Mouse (Mus musculus) neutrophil, adult 5-6 weeks (primary cell): ENCODE measurements around the gene Fancm. TPM values are rescaled to one million over a fixed set of nuclear protein-coding genes. Genes with fewer than 3 reads are reported as not detected.
A peak's percentile ranks its signal among the peaks of the same experiment; 100 is the strongest.
"Not testable (repeated sequence)": the region's sequence is repeated elsewhere in the genome, so short reads cannot be mapped to it uniquely, and the experiment has no call there.

Experiments
- ATAC-seq: fragments of 151-379, 151-347 bp; 2 replicates; pipeline ENCODE4 v1.8.0; 2017; ENCODE audit warnings: mild to moderate bottlenecking, moderate TSS enrichment; ENCODE audit not compliant: insufficient number of reproducible peaks, poor library complexity, low FRiP score, severe bottlenecking; ENCODE audit errors: extremely low read depth
- total RNA-seq: library from RNA; stranded (forward); fragments of 200-1000 nt; gene quantifications from 2 replicates; pipeline ENCODE4 v1.2.3, GENCODE M21; 2017

The Fancm gene
- total RNA-seq, 1 experiment from 2014 or later, result 34.6 TPM

GRCm38 (mm10) chr12:65113925-65114324 is 38.5 kb downstream of the Fancm start:
- no peak for ATAC-seq

GRCm38 (mm10) chr12:65114978-65115377 is 39.6 kb downstream of the Fancm start:
- ATAC-seq, result not testable (repeated sequence)

- ATAC-seq, result no peak
Observed at GRCm38 (mm10) chr12:65118968-65119367, 43.6 kb downstream of the Fancm start.

GRCm38 (mm10) chr12:65119451-65119850 is 44.0 kb downstream of the Fancm start:
- ATAC-seq, result no peak

GRCm38 (mm10) chr12:65136121-65136520 is 60.7 kb downstream of the Fancm start:
- not testable (repeated sequence) for ATAC-seq

- ATAC-seq, result peak; percentile 91
Observed at GRCm38 (mm10) chr12:65172021-65172951, 96.9 kb downstream of the Fancm start, which contains the start of gene Mis18bp1. Gene Mis18bp1, minus strand, starts transcription at chr12:65172604.

GRCm38 (mm10) chr12:65172959-65173358 is 97.6 kb downstream of the Fancm start:
- ATAC-seq, result not testable (repeated sequence)

- ATAC-seq, result no peak
Observed at GRCm38 (mm10) chr12:65173736-65174135, 98.3 kb downstream of the Fancm start.

Other genes starting within 250 kb of the Fancm start
- 10.2 and 20.0 TPM in 2 replicates for gene Gm527, start 157.7 kb upstream of the Fancm start, total RNA-seq
- 36.1 and 39.7 TPM in 2 replicates for gene Klhl28, start 110.1 kb upstream of the Fancm start, total RNA-seq
- 39.0 and 48.9 TPM in 2 replicates for gene Togaram1, start 109.8 kb upstream of the Fancm start, total RNA-seq
- 143 and 147 TPM in 2 replicates for gene Prpf39, start 39.3 kb upstream of the Fancm start, total RNA-seq
- gene Fkbp3, start 1.6 kb upstream of the Fancm start, total RNA-seq, result 100 and 114 TPM in 2 replicates
- gene Mis18bp1, start 97.0 kb downstream of the Fancm start, total RNA-seq, result 2.6 and 2.9 TPM in 2 replicates
- 0.12 TPM in 1 of 2 replicates, not detected in the other for gene Wdr20rt, start 149.9 kb downstream of the Fancm start, total RNA-seq